Mouse (Mus musculus): ENCODE results near the gene Mpeg1.

- TF ChIP-seq CTCF (IDR thresholded peaks at IDR 0.05; ENCODE audit: control insufficient read depth, insufficient read depth, insufficient read length) (no peak), MAX (IDR thresholded peaks at IDR 0.05) (no peak), CEBPB (IDR thresholded peaks at IDR 0.05; ENCODE audit: low read depth) (no peak), USF1 (IDR thresholded peaks at IDR 0.05; ENCODE audit: low read depth) (no peak), MYOG (IDR thresholded peaks at IDR 0.05; ENCODE audit: control insufficient read depth, extremely low read depth, insufficient read length) (no peak), MYOD1 (IDR thresholded peaks at IDR 0.05; ENCODE audit: control insufficient read depth, insufficient read length, low read depth) (no peak), FOSL1 (IDR thresholded peaks at IDR 0.05; ENCODE audit: insufficient read depth, low read length, poor library complexity, severe bottlenecking) (no peak)
Measured at GRCm38 (mm10) chr19:12465530-12466144, 5.1 kb downstream of the Mpeg1 start.
